Mouse (Mus musculus) heart, postnatal 0 days (tissue): Measurements from ENCODE around the gene Tspan1. TPM values are rescaled to one million over a fixed set of nuclear protein-coding genes. Genes with fewer than 3 reads are reported as not detected.

Source experiments
- ATAC-seq: fragments of 200-750 bp; cut with Nextera tagmentation; 2 replicates; pipeline ENCODE4 v1.8.0; 2017; ENCODE audit warnings: low read depth, moderate number of reproducible peaks, moderate library complexity; ENCODE audit not compliant: insufficient read depth
- DNase-seq: peaks from one replicate; pipeline ENCODE4 v3.0.0-alpha.2; 2016; ENCODE audit warnings: low spot score
- H3K27ac ChIP-seq: fragments of 300-500 bp; sonication (generic); 2 replicates; pipeline ENCODE4 v1.5.1; 2014; ENCODE audit warnings: low read depth, mild to moderate bottlenecking
- H3K27me3 ChIP-seq: fragments of 300-500 bp; sonication (generic); 2 replicates; pipeline ENCODE4 v1.6.1; 2014; ENCODE audit warnings: low read length, mixed read lengths; ENCODE audit not compliant: control insufficient read depth, insufficient read depth
- H3K36me3 ChIP-seq: fragments of 300-500 bp; sonication (generic); replicated peaks from 2 replicates; pipeline ENCODE4 v1.6.1; 2014; ENCODE audit warnings: low read length, mixed read lengths; ENCODE audit not compliant: control insufficient read depth, insufficient read depth
- H3K4me1 ChIP-seq: fragments of 300-500 bp; sonication (generic); 2 replicates; pipeline ENCODE4 v1.6.1; 2014; ENCODE audit warnings: antibody characterized with exemption; ENCODE audit not compliant: control insufficient read depth, insufficient read depth
- H3K4me2 ChIP-seq: fragments of 300-500 bp; sonication (generic); 2 replicates; pipeline ENCODE4 v1.6.1; 2014; ENCODE audit warnings: low read depth, mild to moderate bottlenecking, low read length, moderate library complexity
- H3K4me3 ChIP-seq: fragments of 300-500 bp; sonication (generic); 2 replicates; pipeline ENCODE4 v1.5.1; 2014; ENCODE audit warnings: low read depth, low read length
- H3K9ac ChIP-seq: fragments of 300-500 bp; sonication (generic); replicated peaks from 2 replicates; pipeline ENCODE4 v1.6.1; 2014; ENCODE audit warnings: low read depth, low read length, mixed read lengths
- H3K9me3 ChIP-seq: fragments of 300-500 bp; sonication (generic); replicated peaks from 2 replicates; pipeline ENCODE4 v1.6.1; 2016; ENCODE audit warnings: low read length; ENCODE audit not compliant: control insufficient read depth
- CTCF ChIP-seq: IDR thresholded peaks from 2 replicates; pipeline ENCODE4 v1.5.1; 2016; ENCODE audit warnings: antibody characterized with exemption, control low read depth, low read depth
- EP300 ChIP-seq: IDR thresholded peaks from 2 replicates; pipeline ENCODE4 v1.6.1; 2016; ENCODE audit warnings: antibody characterized with exemption, low read depth
- WGBS: fragments of 180-500 bp; shearing (Covaris S2); extraction: QIAGEN DNeasy Blood & Tissue Kit; methylation state at CpG from one replicate; pipeline ENCODE4 v1.1.7; 2014; 5-methylcytosine and 5-hydroxymethylcytosine counted together
- polyA plus RNA-seq: library from polyadenylated mRNA; unstranded; fragments of >200 nt; fragmentation: Nextera tagmentation; extraction: Ambion mirVana; gene quantifications from 2 replicates; pipeline ENCODE4 v1.2.1, GENCODE M21; 2015
- total RNA-seq: library from RNA; depleted of rRNA; stranded (reverse); fragments of >200 nt; gene quantifications from 2 replicates; pipeline ENCODE4 v1.2.3, GENCODE M21; 2014; ENCODE audit warnings: low replicate concordance

Tspan1 gene
- total and polyA plus RNA-seq, 2 experiments from 2014 or later = not detected

- H3K4me3 ChIP-seq = no peak overlapping the region
- H3K4me1 ChIP-seq = peaks cover 19% of the 10 kb centered on the region
- no peaks in the 10 kb centered on the region for H3K9me3 ChIP-seq
- no peak for TF ChIP-seq EP300
- no peak for TF ChIP-seq CTCF
- DNase-seq = no peak
- 83% methylated on average over 2 of the region's 2 CpGs for WGBS
- H3K36me3 ChIP-seq = peaks cover 67% of the 10 kb centered on the region
- no peak for ATAC-seq
- H3K9ac ChIP-seq = no peak overlapping the region
- no peaks in the 10 kb centered on the region for H3K27me3 ChIP-seq
- H3K27ac ChIP-seq = no peak overlapping the region
- H3K4me2 ChIP-seq = no peak overlapping the region
These were observed 9.5 kb downstream of the Tspan1 start for GRCm38 (mm10) chr4:116157882-116158281.

GRCm38 (mm10) chr4:116152702-116153101 lies 14.7 kb downstream of the Tspan1 start:
- Histone ChIP-seq H3K4me3 (no peak overlapping the region), H3K27ac (no peak overlapping the region), H3K4me2 (no peak overlapping the region), H3K36me3 (peaks cover 59% of the 10 kb centered on the region), H3K9me3 (no peaks in the 10 kb centered on the region), H3K27me3 (no peaks in the 10 kb centered on the region), H3K9ac (no peak overlapping the region), H3K4me1 (peaks cover 8% of the 10 kb centered on the region; the same call in 1 of the 2 replicates)
- DNase-seq = no peak
- WGBS = 92% methylated on average over 15 of the region's 15 CpGs
- ATAC-seq = no peak
- TF ChIP-seq EP300 (no peak), CTCF (no peak)

DNA sequence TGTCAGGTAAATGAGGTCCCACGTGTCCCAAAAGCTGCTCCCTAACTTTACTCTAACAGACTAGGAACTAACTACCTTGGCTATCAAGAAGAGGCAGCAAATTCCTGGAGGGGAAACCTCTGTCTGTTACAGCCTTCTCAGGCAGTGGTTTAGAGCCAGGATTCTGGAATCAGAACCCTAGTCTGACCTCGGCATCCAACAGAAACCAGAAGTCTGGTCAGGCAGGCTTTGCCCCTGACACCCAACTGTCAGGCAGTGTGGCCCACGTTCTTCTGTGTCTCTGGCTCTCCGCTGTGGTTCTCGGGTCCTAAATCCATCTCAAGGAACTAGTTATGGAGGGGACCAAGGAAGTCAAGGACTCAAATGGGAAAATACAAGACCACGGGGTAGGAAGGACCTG lies 16.2 kb downstream of the Tspan1 start, which contains the start of gene Lurap1:
Lurap1 (minus strand) TSS at position 101 of the 400 bp plus-strand sequence.
- H3K4me3 ChIP-seq = peak within 1 kb of the TSS; percentile 76
- H3K4me1 ChIP-seq = peaks cover 8% of the 10 kb centered on the region; the same call in 1 of the 2 replicates
- no peak for ATAC-seq
- peaks cover 45% of the 10 kb centered on the region for H3K36me3 ChIP-seq
- no peak for DNase-seq
- no peak for TF ChIP-seq CTCF
- TF ChIP-seq EP300 = no peak
- peak within 1 kb of the TSS; percentile 94 for H3K9ac ChIP-seq
- H3K4me2 ChIP-seq = peak within 1 kb of the TSS; percentile 72
- H3K27ac ChIP-seq = peak within 1 kb of the TSS; percentile 93
- H3K27me3 ChIP-seq = no peaks in the 10 kb centered on the region
- no peaks in the 10 kb centered on the region for H3K9me3 ChIP-seq
- WGBS = 60% methylated on average over 6 of the region's 6 CpGs

DNA sequence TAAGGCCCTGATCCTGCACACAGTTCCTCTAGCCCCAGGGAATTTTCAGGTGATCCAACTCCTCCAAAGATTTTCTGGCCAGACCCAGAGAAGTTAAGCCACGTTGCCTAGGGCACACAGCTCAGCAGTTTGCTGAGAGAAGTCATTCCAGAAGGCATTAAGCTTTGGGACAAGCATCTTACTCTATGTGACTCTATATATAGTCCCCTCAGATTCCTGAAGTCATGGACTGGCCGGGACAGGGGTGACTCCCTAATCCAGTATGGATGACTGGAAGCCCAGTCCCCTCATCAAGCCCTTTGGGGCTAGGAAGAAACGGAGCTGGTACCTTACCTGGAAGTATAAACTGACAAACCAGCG lies 16.6 kb downstream of the Tspan1 start:
- peaks cover 41% of the 10 kb centered on the region for H3K36me3 ChIP-seq
- TF ChIP-seq EP300 = no peak
- TF ChIP-seq CTCF = no peak
- H3K27ac ChIP-seq = peak overlapping the region; percentile 93
- peaks cover 8% of the 10 kb centered on the region; the same call in 1 of the 2 replicates for H3K4me1 ChIP-seq
- DNase-seq (no peak), ATAC-seq (no peak; the same call in 1 of the 2 replicates)
- peak overlapping the region; percentile 94 for H3K9ac ChIP-seq
- WGBS = 12% methylated on average over 4 of the region's 4 CpGs
- H3K27me3 ChIP-seq = no peaks in the 10 kb centered on the region
- H3K4me3 ChIP-seq = peak overlapping the region; percentile 76
- peak overlapping the region; percentile 72 for H3K4me2 ChIP-seq
- H3K9me3 ChIP-seq = no peaks in the 10 kb centered on the region

DNA sequence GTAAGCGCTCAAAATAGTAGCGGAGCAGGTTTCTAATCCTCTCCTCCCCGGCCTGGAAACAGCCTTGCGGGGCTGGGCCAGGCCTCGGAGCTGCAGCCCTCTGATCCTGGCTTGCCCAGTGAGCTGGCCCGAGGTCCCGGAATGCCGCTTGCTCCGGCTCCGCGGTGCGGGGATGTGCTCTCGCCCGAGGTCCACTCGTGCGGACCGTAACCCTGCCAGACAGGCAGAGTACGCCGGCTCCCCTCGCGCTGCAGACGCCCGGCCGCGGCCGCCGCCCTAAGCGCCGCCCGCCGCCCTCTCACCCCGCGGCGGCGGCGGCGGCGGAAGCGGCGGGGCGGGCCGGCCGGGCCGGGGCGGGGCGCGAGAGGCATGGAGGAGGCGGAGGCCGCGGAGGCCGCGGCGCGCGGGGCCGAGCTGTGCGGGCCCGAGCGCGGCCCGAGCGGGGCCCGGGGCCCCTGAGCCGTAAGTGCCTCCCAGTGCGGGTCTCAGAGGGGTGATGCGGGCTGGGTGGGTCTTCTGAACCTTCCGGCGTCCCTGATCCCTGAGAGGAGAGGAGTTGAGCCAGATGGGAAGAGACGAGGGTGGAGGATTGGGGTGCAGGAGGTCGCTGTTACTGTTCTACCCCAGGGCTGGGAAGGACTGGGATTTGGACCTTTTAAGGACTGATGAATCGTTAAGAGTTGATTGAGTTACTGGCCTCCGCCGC lies 17.1 kb downstream of the Tspan1 start:
- Histone ChIP-seq H3K4me1 (peaks cover 8% of the 10 kb centered on the region; the same call in 1 of the 2 replicates), H3K27me3 (no peaks in the 10 kb centered on the region), H3K9me3 (no peaks in the 10 kb centered on the region), H3K27ac (peak overlapping the region; percentile 93), H3K36me3 (peaks cover 36% of the 10 kb centered on the region), H3K4me2 (peak overlapping the region; percentile 72), H3K9ac (peak overlapping the region; percentile 94), H3K4me3 (peak overlapping the region; percentile 76)
- DNase-seq (peak; percentile 57), ATAC-seq (peak; percentile 94)
- 1% methylated on average over 73 of the region's 73 CpGs for WGBS
- TF ChIP-seq CTCF (no peak), EP300 (no peak)
